Mouse (Mus musculus) gastrocnemius, postnatal 10 days (tissue): ENCODE data around the gene Pspc1. TPM values are rescaled to one million over a fixed set of nuclear protein-coding genes. Genes with fewer than 3 reads are reported as not detected.

Experiments
- DNase-seq: peaks from one replicate; pipeline ENCODE4 v3.0.0; 2021; ENCODE audit warnings: mixed read lengths
- total RNA-seq, 2 experiments: library from RNA; stranded (reverse); gene quantifications; 2 replicates each; pipeline ENCODE4 v1.2.3; 2021

Gene Pspc1
- total RNA-seq, 2 experiments from 2014 or later: 15.6 to 17.8 TPM

DNA sequence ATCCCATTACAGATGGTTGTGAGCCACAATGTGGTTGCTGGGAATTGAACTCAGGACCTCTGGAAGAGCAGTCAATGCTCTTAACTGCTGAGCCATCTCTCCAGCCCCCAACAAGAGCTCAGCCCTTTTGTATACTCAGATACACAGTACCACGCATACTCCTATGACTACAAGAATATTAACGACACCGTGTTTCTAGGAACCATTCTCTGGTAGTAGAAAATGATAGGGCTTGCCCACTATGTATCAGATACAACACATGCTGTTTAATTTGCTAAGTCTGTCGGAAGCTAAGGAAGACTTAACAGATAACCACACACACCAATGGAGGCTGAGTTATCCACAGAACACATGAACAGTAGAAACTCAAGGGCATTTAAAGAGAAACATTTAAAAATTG, 75.5 kb downstream of the Pspc1 start:
- no peak for DNase-seq

DNA sequence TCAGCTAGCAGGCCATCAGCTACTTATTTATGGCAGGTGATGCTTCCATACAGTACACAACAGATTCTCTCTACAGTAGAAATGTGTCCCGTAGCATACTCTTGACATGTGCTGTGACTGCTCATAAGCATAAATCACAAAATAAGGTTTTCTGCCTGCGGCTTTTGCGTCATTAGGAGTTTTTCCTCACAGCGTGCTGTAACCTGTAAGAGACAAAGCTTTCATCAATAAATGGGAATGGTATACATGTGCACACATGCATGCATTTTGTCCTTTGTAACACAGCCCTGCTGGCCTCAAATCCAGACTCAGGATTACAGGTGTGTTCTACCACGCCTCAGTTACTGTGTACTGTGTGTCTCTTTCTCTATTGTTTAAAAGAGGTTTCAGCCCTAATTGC, 80.3 kb downstream of the Pspc1 start:
- DNase-seq: no peak

DNA sequence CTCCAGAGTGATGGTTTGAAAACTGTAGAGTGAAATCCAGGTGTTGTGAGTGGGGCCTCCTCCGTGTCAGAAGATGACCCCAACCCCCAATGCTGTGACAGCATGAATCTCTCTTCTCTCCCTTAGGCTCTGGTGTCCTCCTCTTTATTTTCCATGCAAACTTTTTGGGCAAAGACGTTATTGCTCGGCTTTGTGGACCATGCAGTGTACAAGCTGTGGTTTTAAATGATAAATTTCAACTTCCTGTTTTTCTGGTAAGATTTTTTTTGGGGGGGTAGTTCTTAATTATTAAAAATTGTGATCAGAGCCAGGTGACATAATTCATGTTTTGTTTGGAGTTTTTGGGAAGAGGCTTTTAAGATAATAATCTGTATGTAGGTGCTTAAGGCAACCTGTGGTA, 82.6 kb downstream of the Pspc1 start:
- no peak for DNase-seq

DNA sequence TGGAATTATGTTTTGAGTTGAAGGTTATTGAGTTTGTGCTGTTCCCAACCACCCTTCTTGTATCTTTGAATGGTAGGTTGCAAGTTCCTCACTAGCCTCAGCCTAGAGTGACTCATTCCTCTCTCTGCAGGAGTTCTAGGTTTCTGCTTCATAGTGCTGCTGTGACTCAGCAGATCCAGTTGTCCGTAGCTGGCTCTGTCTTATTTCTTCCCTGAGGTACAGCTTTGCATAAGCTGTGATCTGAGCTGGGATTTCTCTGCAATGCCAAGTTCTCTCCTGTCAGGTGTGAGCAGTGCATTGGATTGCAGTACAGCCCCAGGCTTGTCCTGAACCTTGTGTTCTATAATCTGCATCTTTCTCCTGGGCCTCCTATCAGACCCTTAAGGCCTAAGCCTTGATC, 88.3 kb downstream of the Pspc1 start:
- DNase-seq: no peak

DNA sequence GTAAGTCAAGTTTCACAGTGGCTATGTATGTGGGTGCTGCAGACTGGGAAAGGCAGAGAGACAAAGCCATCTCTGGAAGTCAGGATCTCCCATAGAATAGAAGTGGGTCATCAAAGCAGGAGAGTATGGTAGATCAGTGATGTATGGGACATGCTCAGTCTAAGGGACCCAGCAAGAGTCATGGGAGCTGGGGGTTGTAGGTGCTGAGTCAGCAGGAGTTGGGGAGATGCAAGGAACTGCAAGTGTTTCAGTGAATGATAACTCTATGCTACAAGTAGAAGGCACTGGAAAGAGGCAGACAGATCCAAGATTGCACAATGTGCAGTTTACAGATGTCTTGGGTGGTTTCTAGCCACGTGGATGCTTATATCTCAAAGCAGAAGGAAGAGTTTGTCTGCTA, 89.0 kb downstream of the Pspc1 start:
- DNase-seq: no peak

DNA sequence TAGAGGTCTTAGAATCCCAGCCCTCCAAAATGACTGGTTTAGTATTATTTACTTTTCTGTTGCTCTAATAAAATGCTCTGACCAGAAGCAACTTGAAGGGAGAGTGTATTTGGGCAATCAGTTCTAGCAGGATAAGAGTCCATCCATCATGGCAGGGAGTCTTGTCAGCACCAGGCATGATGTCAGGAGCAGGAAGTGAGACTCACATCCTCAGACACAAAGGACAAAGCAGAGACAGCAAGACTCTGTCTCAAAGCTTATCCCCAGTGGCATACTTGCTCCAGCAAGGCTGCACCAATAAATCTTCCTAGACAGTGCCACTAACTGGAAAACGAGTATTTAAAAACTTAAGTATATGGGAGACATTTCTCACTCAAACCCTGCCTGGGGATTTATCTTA, 92.7 kb downstream of the Pspc1 start:
- DNase-seq: no peak

Other genes with a start within 250 kb of the Pspc1 start
- gene Cenpj, start 202.9 kb downstream of the Pspc1 start, total RNA-seq: 1 to 10 TPM; 2.9 to 3.5 TPM
- 10 to 100 TPM; 10.4 to 12.4 TPM for gene Parp4, start 202.7 kb downstream of the Pspc1 start, total RNA-seq
- gene Mphosph8, start 110.1 kb downstream of the Pspc1 start, total RNA-seq: 10 to 100 TPM; 13.6 to 16.6 TPM
- gene Zmym5, start 33.4 kb upstream of the Pspc1 start, total RNA-seq: 10 to 100 TPM; 18.9 to 24.3 TPM
- gene Zmym2, start 108.3 kb upstream of the Pspc1 start, total RNA-seq: 10 to 100 TPM; 36.9 to 43.6 TPM